Mouse (Mus musculus): ENCODE data around the gene Ppp1r3a.

DNA sequence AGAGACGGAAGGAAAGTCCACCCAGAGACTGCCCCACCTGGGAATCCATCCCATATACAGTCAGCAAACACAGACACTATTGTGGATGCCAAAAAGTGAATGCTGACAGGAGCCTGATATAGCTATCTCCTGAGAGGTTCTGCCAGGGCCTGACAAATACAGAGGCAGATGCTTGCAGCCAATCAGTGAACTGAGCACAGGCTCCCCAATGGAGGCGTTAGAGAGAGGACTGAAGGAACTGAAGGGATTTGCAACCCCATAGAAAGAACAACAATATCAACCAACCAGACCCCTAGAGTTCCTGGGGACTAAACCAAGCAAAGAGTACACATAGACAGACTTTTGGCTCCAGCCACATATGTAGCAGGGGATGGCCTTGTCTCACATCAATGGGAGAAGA, 16.6 kb upstream of the Ppp1r3a start:
- TF ChIP-seq GATA1 (IDR thresholded peaks at IDR 0.05; ENCODE audit: borderline replicate concordance, low read length) (no peak), FLI1 (IDR thresholded peaks at IDR 0.05; ENCODE audit: low read length) (no peak)
